Mouse (Mus musculus): ENCODE measurements around the gene Tuba1a. TPM values are rescaled to one million over a fixed set of nuclear protein-coding genes. Genes with fewer than 3 reads are reported as not detected.

Tuba1a gene
- polyA plus RNA-seq, 1 experiment from 2014 or later, result 1,543 TPM

DNA sequence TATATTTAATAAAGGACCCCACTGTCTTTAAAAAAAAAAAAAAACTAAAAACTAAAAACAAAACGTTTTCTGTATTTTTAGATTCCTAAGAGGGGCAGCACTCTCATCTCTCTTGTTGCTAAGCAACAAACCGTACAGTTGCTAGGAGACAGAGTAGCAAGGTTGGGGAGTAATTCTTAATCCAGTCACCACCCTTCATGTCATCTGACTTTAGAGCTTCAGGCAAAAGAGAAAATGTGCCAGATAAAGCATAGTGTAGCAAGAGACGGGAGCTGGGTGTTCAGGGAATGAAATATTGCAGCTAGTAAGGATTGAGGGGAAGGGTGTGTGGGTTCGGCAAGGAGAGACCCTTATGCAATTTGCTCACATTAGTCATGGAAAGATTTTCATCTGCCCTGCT lies 17.6 kb upstream of the Tuba1a start:
- no peaks in the 10 kb centered on the region for H3K36me3 ChIP-seq
- H3K27ac ChIP-seq (replicated peaks), result no peak overlapping the region; the same call in 1 of the 2 replicates
- H3K27me3 ChIP-seq, result no peaks in the 10 kb centered on the region
- H3K4me2 ChIP-seq (replicated peaks), result no peak overlapping the region; the same call in 1 of the 2 replicates
- H3K9ac ChIP-seq, result no peak overlapping the region
- WGBS, result 17% methylated on average over 4 of the region's 4 CpGs
- no peak overlapping the region for H3K4me3 ChIP-seq (replicated peaks)
- peaks cover 33% of the 10 kb centered on the region for H3K4me1 ChIP-seq
- ATAC-seq (ENCODE audit: insufficient number of reproducible peaks, low FRiP score, low TSS enrichment, low read depth), result no peak
- no peaks in the 10 kb centered on the region for H3K9me3 ChIP-seq (replicated peaks)

DNA sequence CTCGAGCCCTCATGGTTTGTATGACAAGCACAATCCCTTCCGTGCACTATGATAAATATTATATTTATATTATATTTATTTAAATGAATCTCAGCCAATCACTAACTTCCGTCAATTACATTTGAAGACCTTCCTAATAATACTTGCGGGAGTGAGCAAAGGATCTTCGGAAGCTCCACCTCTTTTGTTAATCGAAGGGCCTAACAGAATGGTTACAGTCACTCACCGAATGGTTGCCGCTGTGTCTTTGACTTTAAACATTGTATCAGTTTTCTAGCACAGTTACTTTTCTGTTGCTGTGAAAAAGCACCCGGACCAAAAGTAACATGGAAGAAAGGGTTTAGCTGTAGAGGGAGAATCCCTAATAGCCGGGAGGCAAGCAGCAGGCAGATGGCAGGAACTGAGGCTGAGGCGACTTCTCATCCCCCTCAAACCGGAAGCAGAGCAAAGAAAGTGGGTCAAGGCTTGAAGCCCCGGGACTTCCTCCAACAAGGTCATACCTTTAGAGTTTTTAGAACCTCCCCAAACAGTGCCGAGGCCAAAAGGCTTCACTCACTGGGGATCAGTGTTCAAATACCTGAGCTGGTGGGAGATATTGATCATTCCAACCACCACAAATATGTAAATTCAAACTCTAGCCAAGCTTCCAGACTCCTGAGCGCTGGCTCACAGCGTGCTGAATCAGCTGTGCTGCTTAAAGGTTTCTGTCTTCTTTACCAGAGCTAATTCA lies 16.0 kb upstream of the Tuba1a start:
- 9% methylated on average over 16 of the region's 16 CpGs for WGBS
- no peaks in the 10 kb centered on the region for H3K27me3 ChIP-seq
- no peak overlapping the region for H3K4me3 ChIP-seq (replicated peaks)
- H3K9ac ChIP-seq, result no peak overlapping the region
- ATAC-seq (ENCODE audit: insufficient number of reproducible peaks, low FRiP score, low TSS enrichment, low read depth), result no peak
- H3K36me3 ChIP-seq, result no peaks in the 10 kb centered on the region
- H3K4me2 ChIP-seq (replicated peaks), result peak overlapping the region; percentile 2; the same call in 1 of the 2 replicates
- peaks cover 33% of the 10 kb centered on the region for H3K4me1 ChIP-seq
- no peaks in the 10 kb centered on the region for H3K9me3 ChIP-seq (replicated peaks)
- peak overlapping the region; percentile 75 for H3K27ac ChIP-seq (replicated peaks)

DNA sequence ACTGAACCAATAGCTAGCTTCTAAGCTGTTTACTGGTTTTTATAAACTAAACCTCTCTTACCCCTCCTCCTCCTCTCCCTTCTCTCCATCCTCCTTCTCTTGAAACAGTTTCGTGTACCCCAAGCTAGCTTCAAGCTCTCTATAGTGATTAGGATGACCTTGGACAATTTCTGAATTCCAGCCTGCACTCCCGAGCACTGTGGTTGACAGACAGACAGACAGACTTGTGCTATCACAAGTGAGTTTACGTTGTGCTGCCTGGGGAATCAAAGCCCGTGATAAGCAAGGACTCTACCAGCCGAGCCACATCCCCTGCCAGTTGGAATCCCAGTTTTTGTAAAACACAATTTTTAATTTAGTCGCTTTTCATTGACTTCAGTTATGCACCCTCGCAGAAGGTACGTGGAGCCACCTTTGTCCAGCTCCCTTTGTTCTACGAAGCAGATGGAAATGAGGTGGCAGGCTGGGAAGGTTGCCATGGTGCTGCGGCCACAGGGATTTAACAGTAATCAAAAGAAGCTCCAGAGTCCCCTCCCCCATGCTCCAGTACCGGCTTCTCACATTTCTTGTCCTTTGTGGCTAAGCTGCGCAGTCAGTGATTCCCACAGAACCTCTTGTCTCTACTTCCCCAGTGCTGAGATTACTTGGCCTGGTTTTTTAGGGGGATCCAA lies 15.3 kb upstream of the Tuba1a start:
- 14% methylated on average over 12 of the region's 12 CpGs for WGBS
- H3K36me3 ChIP-seq, result no peaks in the 10 kb centered on the region
- peak; percentile 74 for ATAC-seq (ENCODE audit: insufficient number of reproducible peaks, low FRiP score, low TSS enrichment, low read depth)
- H3K9me3 ChIP-seq (replicated peaks), result no peaks in the 10 kb centered on the region
- no peaks in the 10 kb centered on the region for H3K27me3 ChIP-seq
- no peak overlapping the region for H3K4me3 ChIP-seq (replicated peaks)
- H3K4me1 ChIP-seq, result peaks cover 33% of the 10 kb centered on the region
- H3K4me2 ChIP-seq (replicated peaks), result peak overlapping the region; percentile 2; the same call in 1 of the 2 replicates
- peak overlapping the region; percentile 75 for H3K27ac ChIP-seq (replicated peaks)
- no peak overlapping the region for H3K9ac ChIP-seq

DNA sequence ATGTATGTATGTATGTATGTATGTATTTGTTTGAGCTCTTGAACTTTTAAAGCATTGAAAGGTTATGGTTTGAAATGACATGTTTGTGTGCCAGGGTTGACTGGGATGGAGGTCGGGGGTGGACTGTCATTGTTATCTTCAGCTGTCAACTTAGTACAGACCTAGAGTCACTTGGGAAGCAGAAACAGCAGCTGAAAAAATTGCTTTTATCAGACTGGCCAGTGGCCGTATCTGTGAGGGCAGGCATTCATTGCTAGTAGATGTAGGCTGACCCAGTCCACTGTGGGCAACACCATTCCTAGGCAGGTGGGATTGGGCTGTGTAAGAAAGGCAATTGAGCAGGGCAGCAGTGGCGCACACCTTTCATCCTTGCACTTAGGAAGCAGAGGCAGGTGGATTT lies 6.0 kb upstream of the Tuba1a start:
- Histone ChIP-seq H3K27me3 (no peaks in the 10 kb centered on the region), H3K4me3 (replicated peaks) (no peak overlapping the region), H3K9ac (no peak overlapping the region), H3K27ac (replicated peaks) (no peak overlapping the region), H3K4me1 (peaks cover 5% of the 10 kb centered on the region; the same call in 1 of the 2 replicates), H3K9me3 (replicated peaks) (no peaks in the 10 kb centered on the region), H3K4me2 (replicated peaks) (no peak overlapping the region), H3K36me3 (no peaks in the 10 kb centered on the region)
- no peak for ATAC-seq (ENCODE audit: insufficient number of reproducible peaks, low FRiP score, low TSS enrichment, low read depth)
- WGBS, result 81% methylated on average over 3 of the region's 3 CpGs

DNA sequence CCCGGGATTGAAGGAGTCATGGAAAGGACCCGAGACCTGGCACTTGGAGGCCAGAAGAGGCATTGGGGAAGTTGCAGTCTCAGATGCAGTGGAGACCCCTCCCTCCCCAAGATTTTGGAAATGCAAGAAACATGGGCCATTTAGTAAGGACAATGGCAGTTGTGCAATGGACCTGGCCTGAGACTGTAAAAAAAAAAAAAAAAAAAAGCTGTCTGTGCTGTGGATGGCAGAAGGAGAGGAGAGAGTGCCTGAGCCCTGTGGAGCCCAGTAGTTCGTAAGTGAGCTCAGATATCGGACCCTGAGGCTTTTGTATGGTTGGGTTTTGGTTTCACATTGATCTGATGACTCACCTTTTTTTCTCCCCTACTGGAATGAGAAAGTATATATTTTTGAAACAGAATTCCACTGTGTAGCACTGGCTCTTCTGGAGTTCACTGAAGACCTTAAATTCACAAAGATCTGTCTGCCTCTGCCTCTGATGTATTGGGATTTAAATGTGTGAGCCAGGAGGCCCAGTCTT lies 5.5 kb upstream of the Tuba1a start:
- Histone ChIP-seq H3K27ac (replicated peaks) (no peak overlapping the region), H3K36me3 (no peaks in the 10 kb centered on the region), H3K4me1 (peaks cover 6% of the 10 kb centered on the region; the same call in 1 of the 2 replicates), H3K4me3 (replicated peaks) (no peak overlapping the region), H3K4me2 (replicated peaks) (no peak overlapping the region), H3K27me3 (no peaks in the 10 kb centered on the region), H3K9me3 (replicated peaks) (no peaks in the 10 kb centered on the region), H3K9ac (no peak overlapping the region)
- no peak for ATAC-seq (ENCODE audit: insufficient number of reproducible peaks, low FRiP score, low TSS enrichment, low read depth)
- 82% methylated on average over 4 of the region's 4 CpGs for WGBS

DNA sequence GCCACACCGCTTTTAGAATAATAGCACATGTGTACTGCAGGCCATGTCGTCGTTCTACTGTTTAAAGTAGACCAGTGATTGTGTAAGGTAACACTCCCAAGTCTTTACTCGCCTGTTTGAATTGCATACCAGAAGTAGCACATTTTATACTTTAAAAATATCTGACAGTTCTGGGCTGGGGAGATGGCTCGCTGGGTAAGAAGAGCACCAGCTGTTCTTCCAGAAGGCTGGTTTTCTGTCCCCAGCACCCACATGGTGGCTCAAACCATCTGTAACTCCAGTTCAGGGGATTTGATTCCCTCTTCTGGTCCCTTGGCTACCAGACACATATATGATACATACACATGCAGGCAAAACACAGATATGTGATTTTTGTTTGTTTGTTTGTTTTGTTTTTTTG lies 4.0 kb upstream of the Tuba1a start:
- WGBS, result 67% methylated on average over 5 of the region's 5 CpGs
- Histone ChIP-seq H3K36me3 (no peaks in the 10 kb centered on the region), H3K4me1 (peaks cover 6% of the 10 kb centered on the region; the same call in 1 of the 2 replicates), H3K27ac (replicated peaks) (no peak overlapping the region), H3K4me3 (replicated peaks) (no peak overlapping the region), H3K4me2 (replicated peaks) (no peak overlapping the region), H3K9me3 (replicated peaks) (no peaks in the 10 kb centered on the region), H3K27me3 (no peaks in the 10 kb centered on the region), H3K9ac (no peak overlapping the region)
- ATAC-seq (ENCODE audit: insufficient number of reproducible peaks, low FRiP score, low TSS enrichment, low read depth), result no peak

DNA sequence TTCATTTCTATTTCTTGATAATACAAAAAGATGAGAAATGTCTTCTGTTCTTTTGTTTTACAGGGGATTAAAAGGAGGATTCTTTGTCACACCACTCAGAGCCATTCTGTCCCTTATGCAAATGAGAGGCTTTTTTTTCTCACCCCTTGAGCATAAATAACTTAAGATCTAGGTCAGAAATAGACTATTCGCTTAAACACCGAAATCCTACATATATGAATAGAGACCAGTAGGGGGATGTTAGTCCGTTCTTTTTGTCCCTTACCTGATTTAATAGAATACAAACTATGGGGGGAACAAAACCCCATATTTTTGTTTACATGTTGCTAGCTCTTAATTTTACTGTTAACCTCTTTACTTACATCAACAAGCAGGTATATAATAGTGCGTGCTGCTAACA lies 2.5 kb upstream of the Tuba1a start:
- H3K9ac ChIP-seq, result no peak overlapping the region
- ATAC-seq (ENCODE audit: insufficient number of reproducible peaks, low FRiP score, low TSS enrichment, low read depth), result no peak
- 88% methylated on average over 4 of the region's 4 CpGs for WGBS
- no peak overlapping the region for H3K4me3 ChIP-seq (replicated peaks)
- peaks cover 12% of the 10 kb centered on the region for H3K4me1 ChIP-seq
- no peak overlapping the region for H3K4me2 ChIP-seq (replicated peaks)
- H3K36me3 ChIP-seq, result 0 out of 2 replicates have a peak, but pooled peaks cover 1% of the 10 kb centered on the region
- H3K27ac ChIP-seq (replicated peaks), result no peak overlapping the region
- H3K9me3 ChIP-seq (replicated peaks), result no peaks in the 10 kb centered on the region
- no peaks in the 10 kb centered on the region for H3K27me3 ChIP-seq

DNA sequence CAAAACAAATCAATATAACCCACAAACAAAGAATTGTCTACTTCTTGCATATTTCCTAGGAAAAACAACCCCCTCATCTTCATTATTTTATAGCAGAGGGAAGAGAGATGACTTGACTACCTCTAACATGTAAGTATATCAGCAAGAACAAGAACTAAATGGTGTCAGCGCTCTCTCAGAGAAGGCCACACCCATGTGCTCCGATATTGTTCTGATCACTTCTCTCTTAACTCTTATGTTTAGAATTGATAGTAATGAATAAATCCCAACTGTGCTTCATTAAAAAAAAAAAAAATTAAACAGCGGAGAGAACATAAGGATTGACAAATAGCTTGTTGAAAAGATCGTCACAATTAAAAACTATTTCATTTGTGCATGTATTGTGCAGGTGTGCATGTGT lies 1.8 kb upstream of the Tuba1a start:
- H3K4me3 ChIP-seq (replicated peaks), result no peak overlapping the region

DNA sequence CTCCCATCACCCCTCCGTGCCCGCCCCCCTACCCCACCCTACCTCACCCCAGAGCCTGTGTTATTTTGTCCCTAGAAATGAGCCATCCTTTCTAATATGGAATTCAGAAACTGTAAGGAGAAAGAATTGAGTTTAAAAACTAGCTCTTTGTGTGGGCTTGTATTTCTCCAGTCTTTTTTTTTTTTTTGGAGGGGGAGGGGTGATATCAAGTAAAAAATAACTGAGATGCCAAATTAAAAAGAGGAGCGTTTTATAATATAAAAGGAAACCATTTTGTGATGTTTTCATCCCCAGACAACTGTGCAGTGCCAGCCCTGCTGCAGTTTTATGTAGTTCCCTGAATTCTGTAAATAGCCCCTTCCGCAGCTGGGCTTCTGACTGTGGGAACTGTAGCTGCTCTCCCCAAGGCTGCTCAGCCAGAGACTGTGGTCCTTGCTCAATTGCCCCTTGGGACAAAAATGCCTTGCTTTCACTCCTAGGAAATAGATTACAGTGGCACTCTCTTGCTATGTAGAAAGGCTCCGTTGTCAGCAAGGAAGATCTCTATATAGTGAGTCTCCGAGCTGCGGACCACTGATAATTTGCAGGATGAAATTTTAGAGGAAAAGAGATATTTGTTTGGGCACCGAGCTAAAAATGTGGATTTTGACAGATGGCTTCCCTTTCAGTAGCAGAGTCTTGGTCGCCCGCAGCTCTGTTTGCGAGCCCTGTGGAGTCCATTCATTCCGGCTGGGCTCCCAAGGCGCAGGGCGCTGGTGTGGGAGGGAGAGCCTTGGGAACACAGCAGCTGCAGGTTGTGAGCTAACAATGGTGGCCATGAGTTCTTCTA lies 1.1 kb upstream of the Tuba1a start:
- no peak for ATAC-seq (ENCODE audit: insufficient number of reproducible peaks, low FRiP score, low TSS enrichment, low read depth)
- Histone ChIP-seq H3K4me3 (replicated peaks) (peak overlapping the region; percentile 16; the same call in 1 of the 2 replicates), H3K36me3 (peaks cover 5% of the 10 kb centered on the region), H3K27ac (replicated peaks) (peak overlapping the region; percentile 67), H3K9ac (peak overlapping the region; percentile 4; the same call in 1 of the 2 replicates), H3K9me3 (replicated peaks) (no peaks in the 10 kb centered on the region), H3K4me1 (peaks cover 12% of the 10 kb centered on the region), H3K4me2 (replicated peaks) (peak overlapping the region; percentile 39), H3K27me3 (no peaks in the 10 kb centered on the region)
- WGBS, result 14% methylated on average over 14 of the region's 14 CpGs

More for the DNA sequence above, 1.8 kb upstream of the Tuba1a start:
- 70% methylated on average over 4 of the region's 4 CpGs for WGBS
- H3K4me1 ChIP-seq, result peaks cover 12% of the 10 kb centered on the region
- H3K27me3 ChIP-seq, result no peaks in the 10 kb centered on the region
- peak overlapping the region; percentile 67; the same call in 1 of the 2 replicates for H3K27ac ChIP-seq (replicated peaks)
- 0 out of 2 replicates have a peak, but pooled peaks cover 3% of the 10 kb centered on the region for H3K36me3 ChIP-seq
- H3K9ac ChIP-seq, result no peak overlapping the region
- H3K9me3 ChIP-seq (replicated peaks), result no peaks in the 10 kb centered on the region
- ATAC-seq (ENCODE audit: insufficient number of reproducible peaks, low FRiP score, low TSS enrichment, low read depth), result no peak
- H3K4me2 ChIP-seq (replicated peaks), result no peak overlapping the region

DNA sequence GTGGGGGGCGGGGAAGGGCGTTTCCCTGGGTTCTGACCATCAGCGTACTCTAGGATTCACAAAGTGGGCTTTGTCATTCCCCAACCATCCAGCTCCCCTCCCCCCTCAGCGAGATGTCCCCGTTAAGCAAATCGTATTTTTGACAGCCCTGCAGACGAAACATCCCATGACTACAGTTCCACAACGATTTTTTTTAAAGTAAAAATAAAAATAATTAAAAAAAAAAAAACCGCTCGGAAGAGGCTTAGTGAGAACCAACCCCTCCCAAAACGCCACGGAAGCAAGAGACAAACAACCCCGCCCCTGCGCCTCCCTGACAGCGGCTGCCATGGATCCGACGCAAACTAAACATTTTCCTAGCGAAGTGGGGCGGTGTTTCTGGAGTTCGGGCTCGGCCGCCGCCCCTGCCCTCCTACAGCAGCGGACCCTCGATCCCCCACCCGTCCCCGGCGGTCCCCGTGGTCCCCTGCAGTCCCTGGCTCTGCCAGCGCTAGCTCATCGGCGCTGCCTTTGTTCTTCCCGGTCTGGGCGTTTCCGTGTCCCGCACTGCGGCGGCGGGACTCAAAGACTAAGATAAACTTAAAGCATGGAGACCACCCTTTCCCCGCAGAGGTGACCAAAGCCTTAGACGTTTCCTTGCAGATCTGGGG lies 627 bp downstream of the Tuba1a start:
- Histone ChIP-seq H3K9ac (peak overlapping the region; percentile 94), H3K27me3 (no peaks in the 10 kb centered on the region), H3K4me1 (peaks cover 12% of the 10 kb centered on the region), H3K4me2 (replicated peaks) (peak overlapping the region; percentile 52), H3K36me3 (peaks cover 10% of the 10 kb centered on the region), H3K27ac (replicated peaks) (peak overlapping the region; percentile 99), H3K4me3 (replicated peaks) (peak overlapping the region; percentile 84), H3K9me3 (replicated peaks) (no peaks in the 10 kb centered on the region)
- peak; percentile 64 for ATAC-seq (ENCODE audit: insufficient number of reproducible peaks, low FRiP score, low TSS enrichment, low read depth)
- 0% methylated on average over 41 of the region's 41 CpGs for WGBS
